Mouse (Mus musculus) neural tube, embryonic 12.5 days (tissue): ENCODE measurements around the gene Pdzd4. TPM values are rescaled to one million over a fixed set of nuclear protein-coding genes. Genes with fewer than 3 reads are reported as not detected.
A peak's percentile ranks its signal among the peaks of the same experiment; 100 is the strongest.

Source experiments
- ATAC-seq: fragments of 200-750 bp; cut with Nextera tagmentation; 2 replicates; pipeline ENCODE4 v1.8.0; 2017; ENCODE audit warnings: low read depth, mild to moderate bottlenecking, moderate TSS enrichment, moderate library complexity; ENCODE audit not compliant: low FRiP score
- H3K27ac ChIP-seq: fragments of 300-500 bp; sonication (generic); 2 replicates; pipeline ENCODE4 v1.5.1; 2016
- H3K27me3 ChIP-seq: fragments of 300-500 bp; sonication (generic); replicated peaks from 2 replicates; pipeline ENCODE4 v1.6.1; 2016; ENCODE audit warnings: mild to moderate bottlenecking
- H3K36me3 ChIP-seq: fragments of 300-500 bp; sonication (generic); 2 replicates; pipeline ENCODE4 v1.6.1; 2016; ENCODE audit warnings: mild to moderate bottlenecking
- H3K4me1 ChIP-seq: fragments of 300-500 bp; sonication (generic); 2 replicates; pipeline ENCODE4 v1.6.1; 2016
- H3K4me2 ChIP-seq: fragments of 300-500 bp; sonication (generic); replicated peaks from 2 replicates; pipeline ENCODE4 v1.6.1; 2016; ENCODE audit warnings: mild to moderate bottlenecking
- H3K4me3 ChIP-seq: fragments of 300-500 bp; sonication (generic); 2 replicates; pipeline ENCODE4 v1.5.1; 2016
- H3K9ac ChIP-seq: fragments of 300-500 bp; sonication (generic); 2 replicates; pipeline ENCODE4 v1.6.1; 2016; ENCODE audit warnings: mild to moderate bottlenecking
- H3K9me3 ChIP-seq: fragments of 300-500 bp; sonication (generic); 2 replicates; pipeline ENCODE4 v1.6.1; 2016; ENCODE audit warnings: mild to moderate bottlenecking
- WGBS: fragments of 180-500 bp; shearing (Covaris S2); methylation state at CpG from one replicate; pipeline ENCODE4 v1.1.7; 2016; 5-methylcytosine and 5-hydroxymethylcytosine counted together
- polyA plus RNA-seq: library from polyadenylated mRNA; unstranded; fragments of >200 nt; fragmentation: Nextera tagmentation; extraction: Ambion mirVana; gene quantifications from 2 replicates; pipeline ENCODE4 v1.2.1, GENCODE M21; 2016

The Pdzd4 gene
- polyA plus RNA-seq, 1 experiment from 2014 or later, result 2.7 TPM

DNA sequence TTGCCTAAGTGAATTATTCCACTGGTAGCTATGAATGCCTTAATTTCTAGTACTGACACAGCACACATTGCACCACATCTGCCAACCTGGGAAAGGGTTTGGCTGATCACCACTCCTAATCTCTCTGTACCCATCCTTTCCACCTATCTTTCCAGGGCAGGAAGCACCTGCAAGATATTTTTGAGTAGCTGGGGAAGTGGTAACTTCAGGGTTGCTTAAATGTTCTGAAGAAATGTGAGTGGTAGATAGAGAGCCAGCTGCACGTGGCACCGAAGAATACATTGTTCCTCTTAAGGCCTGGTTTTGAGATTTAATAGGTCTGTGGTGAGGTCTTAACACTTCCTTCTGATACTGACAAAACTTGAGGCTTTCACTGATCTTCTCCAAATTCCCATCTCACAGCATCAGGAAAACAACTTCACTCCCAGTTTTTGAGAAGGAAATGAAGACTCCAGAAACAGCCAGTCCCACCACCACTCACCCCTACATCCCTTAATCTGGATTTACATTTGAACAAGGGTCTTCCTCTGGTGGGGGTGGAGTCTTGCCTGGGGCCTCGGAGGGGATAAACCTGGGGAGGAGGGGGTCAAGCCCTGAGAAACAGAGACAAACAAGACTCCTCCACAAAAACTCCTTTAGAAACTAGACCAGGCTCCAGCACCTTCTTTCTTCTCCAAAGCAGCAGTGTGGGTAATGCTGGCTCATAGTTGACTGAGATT is 8.0 kb downstream of the Pdzd4 start:
- no peaks in the 10 kb centered on the region for H3K36me3 ChIP-seq
- H3K27me3 ChIP-seq, result no peaks in the 10 kb centered on the region
- H3K27ac ChIP-seq, result no peak overlapping the region
- WGBS, result 60% methylated on average over 3 of the region's 3 CpGs
- H3K4me1 ChIP-seq, result no peaks in the 10 kb centered on the region
- ATAC-seq, result no peak
- no peak overlapping the region for H3K4me2 ChIP-seq
- no peak overlapping the region for H3K4me3 ChIP-seq
- H3K9ac ChIP-seq, result no peak overlapping the region
- no peaks in the 10 kb centered on the region for H3K9me3 ChIP-seq

DNA sequence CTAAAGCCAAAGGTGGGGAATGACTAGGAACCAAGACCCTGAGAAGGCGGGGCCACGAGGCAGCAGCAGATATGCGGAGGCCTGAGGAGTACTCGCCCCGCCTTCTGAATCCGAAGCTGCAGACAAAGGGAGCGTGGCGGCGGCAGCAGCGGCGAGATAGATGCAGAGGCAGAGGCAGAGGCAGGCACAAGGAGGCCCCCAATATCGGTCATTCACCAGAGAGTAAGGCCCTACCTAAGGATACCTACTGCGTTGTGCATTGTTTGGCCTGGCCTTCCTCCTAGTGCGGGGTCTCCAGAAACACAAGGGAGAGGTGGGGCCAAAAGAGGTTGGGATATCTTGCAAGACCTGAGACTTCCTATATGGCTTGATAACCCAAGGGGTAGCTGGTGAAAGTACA is 9.7 kb downstream of the Pdzd4 start:
- Histone ChIP-seq H3K36me3 (no peaks in the 10 kb centered on the region), H3K4me3 (peak overlapping the region; percentile 24; the same call in 1 of the 2 replicates), H3K4me2 (peak overlapping the region; percentile 51), H3K4me1 (no peaks in the 10 kb centered on the region), H3K27me3 (no peaks in the 10 kb centered on the region), H3K27ac (no peak overlapping the region), H3K9me3 (no peaks in the 10 kb centered on the region), H3K9ac (peak overlapping the region; percentile 47; the same call in 1 of the 2 replicates)
- peak; percentile 79; the same call in 1 of the 2 replicates for ATAC-seq
- WGBS, result 16% methylated on average over 14 of the region's 14 CpGs

DNA sequence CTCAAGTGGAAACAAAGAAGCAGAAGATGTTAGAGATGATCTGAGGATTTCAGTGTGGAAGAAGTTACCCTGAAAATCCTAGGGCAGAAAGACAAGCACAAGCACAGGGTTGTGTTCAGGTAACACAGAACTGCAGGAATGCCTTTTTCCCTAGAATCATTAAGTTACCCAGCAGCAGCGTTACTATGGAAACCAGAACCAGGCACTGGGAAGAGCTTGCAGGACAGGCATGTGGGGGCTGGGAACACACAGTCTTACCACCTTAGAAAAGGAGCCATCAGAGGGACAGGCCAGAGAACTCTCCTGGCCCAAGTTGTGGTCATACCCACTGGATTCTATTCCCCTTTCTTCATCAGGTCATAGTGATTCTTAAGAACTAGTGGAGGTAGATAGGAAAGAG is 19.0 kb downstream of the Pdzd4 start:
- H3K9me3 ChIP-seq, result no peaks in the 10 kb centered on the region
- H3K27me3 ChIP-seq, result no peaks in the 10 kb centered on the region
- no peak overlapping the region for H3K4me3 ChIP-seq
- H3K9ac ChIP-seq, result no peak overlapping the region
- H3K36me3 ChIP-seq, result no peaks in the 10 kb centered on the region
- 68% methylated on average over 1 of the region's 1 CpGs for WGBS
- no peaks in the 10 kb centered on the region for H3K4me1 ChIP-seq
- H3K4me2 ChIP-seq, result no peak overlapping the region
- ATAC-seq, result no peak
- H3K27ac ChIP-seq, result no peak overlapping the region

DNA sequence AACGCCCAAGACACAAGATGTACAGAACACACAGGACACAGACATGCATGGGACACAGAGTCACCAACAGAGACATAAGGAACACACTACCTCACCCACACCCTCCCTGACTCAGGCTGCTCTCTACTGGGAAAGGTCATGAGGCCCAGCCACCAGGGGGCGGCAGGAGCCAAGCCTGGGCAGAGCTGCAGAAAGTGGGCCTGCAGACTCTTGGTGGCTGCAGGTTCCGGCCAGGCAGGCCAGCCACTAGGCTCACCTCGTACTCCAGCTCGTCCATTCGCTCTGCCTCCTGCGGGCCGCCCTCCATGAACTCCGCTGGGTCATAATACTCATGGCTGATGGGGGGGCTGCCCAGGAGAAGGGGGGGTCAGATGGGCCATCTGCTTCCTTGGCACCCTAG is 26.3 kb downstream of the Pdzd4 start:
- WGBS, result 42% methylated on average over 9 of the region's 9 CpGs
- Histone ChIP-seq H3K36me3 (peaks cover 6% of the 10 kb centered on the region; the same call in 1 of the 2 replicates), H3K27ac (no peak overlapping the region), H3K4me3 (no peak overlapping the region), H3K9ac (no peak overlapping the region), H3K27me3 (no peaks in the 10 kb centered on the region), H3K9me3 (no peaks in the 10 kb centered on the region), H3K4me2 (no peak overlapping the region), H3K4me1 (no peaks in the 10 kb centered on the region)
- peak; percentile 71 for ATAC-seq

- Histone ChIP-seq H3K4me2 (no peak overlapping the region), H3K4me3 (no peak overlapping the region), H3K27ac (no peak overlapping the region), H3K27me3 (no peaks in the 10 kb centered on the region), H3K9ac (no peak overlapping the region), H3K9me3 (no peaks in the 10 kb centered on the region), H3K4me1 (no peaks in the 10 kb centered on the region), H3K36me3 (peaks cover 6% of the 10 kb centered on the region; the same call in 1 of the 2 replicates)
- WGBS, result 90% methylated on average over 2 of the region's 2 CpGs
- ATAC-seq, result no peak
Observed at GRCm38 (mm10) chrX:73797511-73797910, 27.3 kb downstream of the Pdzd4 start.

DNA sequence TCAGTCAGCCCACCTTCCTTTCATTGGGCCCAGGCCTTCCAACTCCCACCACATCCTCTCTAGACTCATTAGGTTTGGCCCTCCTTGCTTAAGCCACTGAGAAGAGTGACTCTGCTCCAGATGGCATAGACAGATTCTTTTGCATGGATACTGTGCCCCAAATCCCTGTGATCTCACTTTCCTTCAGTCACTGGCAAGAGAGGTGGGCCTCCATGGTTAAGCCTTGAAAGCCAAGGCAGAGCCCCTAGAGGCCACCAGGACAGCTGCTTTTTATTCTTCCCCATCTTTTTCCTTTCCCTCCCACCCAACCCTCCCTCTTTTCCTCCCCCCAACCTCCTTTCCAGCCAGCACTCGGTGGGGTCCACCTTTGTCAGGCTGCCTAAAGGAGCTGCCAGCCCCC is 31.3 kb downstream of the Pdzd4 start:
- no peak for ATAC-seq
- Histone ChIP-seq H3K4me3 (no peak overlapping the region), H3K9ac (no peak overlapping the region), H3K36me3 (peaks cover 6% of the 10 kb centered on the region), H3K4me2 (no peak overlapping the region), H3K27ac (no peak overlapping the region), H3K4me1 (0 out of 2 replicates have a peak, but pooled peaks cover 1% of the 10 kb centered on the region), H3K27me3 (no peaks in the 10 kb centered on the region), H3K9me3 (no peaks in the 10 kb centered on the region)
- 50% methylated on average over 1 of the region's 1 CpGs for WGBS

DNA sequence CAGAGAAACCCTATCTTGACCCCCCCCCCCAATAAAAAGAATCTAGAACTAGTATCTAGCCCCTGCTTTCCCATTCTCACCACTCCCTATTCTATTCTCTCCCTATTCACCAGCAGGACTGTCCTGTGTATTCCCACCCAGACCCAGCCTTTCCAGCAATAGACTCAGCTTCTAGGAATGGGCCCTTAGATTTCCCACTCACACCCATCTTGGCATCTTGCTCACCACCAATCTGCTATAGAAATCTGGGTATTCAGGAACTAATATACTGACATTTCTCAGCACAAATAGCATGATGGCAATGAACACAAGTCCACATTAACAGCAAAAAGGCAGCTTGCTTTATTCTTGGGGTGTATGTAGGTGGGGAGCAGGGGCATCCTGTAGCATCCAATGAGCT is 31.7 kb downstream of the Pdzd4 start:
- Histone ChIP-seq H3K9me3 (no peaks in the 10 kb centered on the region), H3K9ac (no peak overlapping the region), H3K27ac (no peak overlapping the region), H3K36me3 (peaks cover 6% of the 10 kb centered on the region), H3K4me2 (no peak overlapping the region), H3K4me3 (no peak overlapping the region), H3K27me3 (no peaks in the 10 kb centered on the region), H3K4me1 (peaks cover 6% of the 10 kb centered on the region; the same call in 1 of the 2 replicates)
- no peak for ATAC-seq

GRCm38 (mm10) chrX:73788501-73788900 is 36.3 kb downstream of the Pdzd4 start:
- no peak overlapping the region for H3K27ac ChIP-seq
- H3K9ac ChIP-seq, result no peak overlapping the region
- no peak overlapping the region for H3K4me3 ChIP-seq
- H3K9me3 ChIP-seq, result no peaks in the 10 kb centered on the region
- WGBS, result 91% methylated on average over 1 of the region's 1 CpGs
- H3K4me2 ChIP-seq, result peak overlapping the region; percentile 64; the same call in 1 of the 2 replicates
- no peaks in the 10 kb centered on the region; the same call in 1 of the 2 replicates for H3K36me3 ChIP-seq
- peaks cover 9% of the 10 kb centered on the region; the same call in 1 of the 2 replicates for H3K4me1 ChIP-seq
- no peak for ATAC-seq
- H3K27me3 ChIP-seq, result no peaks in the 10 kb centered on the region

DNA sequence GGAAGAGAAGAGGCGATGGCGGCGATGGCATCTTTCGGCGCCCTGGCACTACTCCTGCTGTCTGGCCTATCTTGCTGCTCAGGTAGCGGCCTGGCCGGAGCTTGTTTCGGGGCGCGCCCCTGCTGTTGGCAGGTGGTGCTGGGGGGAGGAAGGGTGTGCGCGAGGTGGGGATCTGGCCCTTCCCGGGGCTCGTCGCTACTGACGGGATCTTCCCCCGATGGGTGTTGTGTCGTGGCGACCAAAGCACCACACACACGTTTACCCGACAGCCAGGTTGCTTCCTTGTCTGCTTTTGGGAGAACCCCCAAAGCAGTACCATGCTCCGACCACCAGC is 37.6 kb downstream of the Pdzd4 start:
- Histone ChIP-seq H3K36me3 (no peaks in the 10 kb centered on the region; the same call in 1 of the 2 replicates), H3K27me3 (no peaks in the 10 kb centered on the region), H3K4me3 (peak overlapping the region; percentile 50), H3K27ac (0 out of 2 replicates have a peak overlapping the region, but pooled peaks have one; percentile 59), H3K4me2 (peak overlapping the region; percentile 64), H3K9ac (peak overlapping the region; percentile 65), H3K9me3 (no peaks in the 10 kb centered on the region), H3K4me1 (peaks cover 9% of the 10 kb centered on the region; the same call in 1 of the 2 replicates)
- 23% methylated on average over 22 of the region's 22 CpGs for WGBS
- no peak; the same call in 1 of the 2 replicates for ATAC-seq

- no peaks in the 10 kb centered on the region for H3K9me3 ChIP-seq
- peak within 1 kb of the TSS; percentile 59; the same call in 1 of the 2 replicates for H3K27ac ChIP-seq
- H3K4me1 ChIP-seq, result peaks cover 9% of the 10 kb centered on the region; the same call in 1 of the 2 replicates
- 21% methylated on average over 52 of the region's 52 CpGs for WGBS
- H3K9ac ChIP-seq, result peak within 1 kb of the TSS; percentile 65
- H3K4me2 ChIP-seq, result peak within 1 kb of the TSS; percentile 64
- H3K36me3 ChIP-seq, result no peaks in the 10 kb centered on the region; the same call in 1 of the 2 replicates
- H3K27me3 ChIP-seq, result no peaks in the 10 kb centered on the region
- ATAC-seq, result peak; percentile 98
- H3K4me3 ChIP-seq, result peak within 1 kb of the TSS; percentile 50
Observed at GRCm38 (mm10) chrX:73786364-73787224, 38.2 kb downstream of the Pdzd4 start, which contains the start of the genes Idh3g and Ssr4. TSS of gene Idh3g (minus strand) at chrX:73786897. TSS of gene Ssr4 (plus strand) at chrX:73787028.

GRCm38 (mm10) chrX:73785666-73786065 is 39.1 kb downstream of the Pdzd4 start:
- ATAC-seq, result no peak
- H3K9me3 ChIP-seq, result no peaks in the 10 kb centered on the region
- peak overlapping the region; percentile 58 for H3K9ac ChIP-seq
- H3K4me3 ChIP-seq, result peak overlapping the region; percentile 50
- no peak overlapping the region; the same call in 1 of the 2 replicates for H3K27ac ChIP-seq
- H3K36me3 ChIP-seq, result peaks cover 4% of the 10 kb centered on the region; the same call in 1 of the 2 replicates
- peak overlapping the region; percentile 58 for H3K4me2 ChIP-seq
- no peaks in the 10 kb centered on the region for H3K27me3 ChIP-seq
- H3K4me1 ChIP-seq, result peaks cover 9% of the 10 kb centered on the region; the same call in 1 of the 2 replicates

DNA sequence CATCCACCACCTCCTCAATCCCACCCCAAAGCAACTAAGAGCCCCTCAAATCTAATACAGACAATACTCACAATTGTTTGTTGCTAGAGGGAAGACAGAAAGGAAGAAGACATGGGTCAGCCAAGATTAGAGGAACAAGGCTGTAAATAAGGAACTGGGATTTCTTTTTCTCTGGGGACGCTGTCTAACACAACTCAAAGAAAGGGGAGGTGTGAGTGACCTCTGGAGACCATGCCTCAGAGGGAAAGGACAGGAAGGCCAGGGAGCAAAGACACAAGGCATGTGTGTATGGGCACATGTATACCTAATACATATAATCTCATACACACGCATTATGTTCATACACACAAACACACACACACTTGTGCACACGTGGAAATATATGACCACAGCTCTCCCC is 42.5 kb downstream of the Pdzd4 start:
- H3K4me3 ChIP-seq, result no peak overlapping the region
- H3K9ac ChIP-seq, result no peak overlapping the region
- H3K27ac ChIP-seq, result no peak overlapping the region
- no peak overlapping the region for H3K4me2 ChIP-seq
- H3K4me1 ChIP-seq, result no peaks in the 10 kb centered on the region
- ATAC-seq, result no peak
- no peaks in the 10 kb centered on the region for H3K27me3 ChIP-seq
- WGBS, result 88% methylated on average over 3 of the region's 3 CpGs
- H3K36me3 ChIP-seq, result peaks cover 34% of the 10 kb centered on the region
- H3K9me3 ChIP-seq, result no peaks in the 10 kb centered on the region
